Comparison of ENCODE assay signal across 8 mouse cellular contexts in genomic region chr17:25918037-25918750, GRCm38 (mm10). TPM values are rescaled to one million over a fixed set of nuclear protein-coding genes. Genes with fewer than 3 reads are reported as not detected.
A peak's percentile ranks its signal among the peaks of the same experiment; 100 is the strongest.
DNase-seq lines count a peak whose midpoint lies in the region; ATAC-seq and TF ChIP-seq lines count a peak whose summit lies in the region.

No protein-coding gene starts in this region.

- no peak overlapping the region for H3K27ac ChIP-seq in heart, embryonic 14.5 days (replicated peaks in 1 of 2; ENCODE audit: control insufficient read depth in 1 of 2, insufficient read depth in 1 of 2, low read depth in 2 of 2, low read length in 2 of 2)
- H3K27ac ChIP-seq in MEL (ENCODE audit: control insufficient read depth, low read depth, low read length), result no peak overlapping the region
- no peak overlapping the region for H3K27ac ChIP-seq in hindbrain, embryonic 11.5 days (ENCODE audit: low read depth, low read length)
- no peak overlapping the region for H3K27ac ChIP-seq in midbrain, embryonic 11.5 days (ENCODE audit: low read depth, low read length)

- no peak for ATAC-seq in heart, embryonic 14.5 days (ENCODE audit: insufficient number of reproducible peaks, insufficient read depth, low FRiP score, low read depth)
- ATAC-seq in hindbrain, embryonic 11.5 days (ENCODE audit: low FRiP score), result no peak
- ATAC-seq in midbrain, embryonic 11.5 days (ENCODE audit: low FRiP score), result no peak

- H3K27me3 ChIP-seq in heart, embryonic 14.5 days (ENCODE audit: control insufficient read depth, insufficient read depth, low read length), result no peaks in the 10 kb centered on the region
- H3K27me3 ChIP-seq in MEL (ENCODE audit: control insufficient read depth in 1 of 2, insufficient read depth in 2 of 2, low read length in 2 of 2), result no peaks in the 10 kb centered on the region
- no peaks in the 10 kb centered on the region for H3K27me3 ChIP-seq in hindbrain, embryonic 11.5 days (ENCODE audit: control insufficient read depth, insufficient read depth, low read length)
- H3K27me3 ChIP-seq in midbrain, embryonic 11.5 days (ENCODE audit: control insufficient read depth, insufficient read depth, low read length), result no peaks in the 10 kb centered on the region

- H3K36me3 ChIP-seq in heart, embryonic 14.5 days (ENCODE audit: control insufficient read depth, insufficient read depth, low read length), result 0 out of 2 replicates have a peak, but pooled peaks cover 12% of the 10 kb centered on the region
- H3K36me3 ChIP-seq in MEL (ENCODE audit: control insufficient read depth in 1 of 2, insufficient read depth in 2 of 2, low read length in 2 of 2), result peaks cover 0 to 31% of the 10 kb centered on the region in 2 experiments; a peak in 2 of 4 replicates
- no peaks in the 10 kb centered on the region for H3K36me3 ChIP-seq in hindbrain, embryonic 11.5 days (ENCODE audit: control insufficient read depth, insufficient read depth, low read length)
- H3K36me3 ChIP-seq in midbrain, embryonic 11.5 days (ENCODE audit: control insufficient read depth, insufficient read depth, low read length), result no peaks in the 10 kb centered on the region

- no peak for TF ChIP-seq POLR2A in MEL (IDR thresholded peaks at IDR 0.05; ENCODE audit: control insufficient read depth in 1 of 2, insufficient read depth in 1 of 2, low read depth in 1 of 2, low read length in 2 of 2, poor library complexity in 1 of 2)

- peak overlapping the region; percentile 78 to 95; a peak in 3 of 4 replicates for H3K4me3 ChIP-seq in heart, embryonic 14.5 days (ENCODE audit: control insufficient read depth in 1 of 2, insufficient read depth in 1 of 2, low read depth in 1 of 2, low read length in 2 of 2)
- peak overlapping the region; percentile 74 to 98 for H3K4me3 ChIP-seq in MEL (ENCODE audit: control insufficient read depth in 1 of 2, insufficient read depth in 1 of 2, low read depth in 2 of 2, low read length in 2 of 2)
- peak overlapping the region; percentile 94 for H3K4me3 ChIP-seq in hindbrain, embryonic 11.5 days (ENCODE audit: low read depth, low read length)
- H3K4me3 ChIP-seq in midbrain, embryonic 11.5 days (ENCODE audit: low read depth, low read length), result peak overlapping the region; percentile 85

- WGBS in heart, embryonic 14.5 days, result 73% methylated on average over 9 of the region's 9 CpGs
- 87% methylated on average over 9 of the region's 9 CpGs for WGBS in hindbrain, embryonic 11.5 days
- WGBS in midbrain, embryonic 11.5 days, result 82% methylated on average over 9 of the region's 9 CpGs

- no peak for DNase-seq in heart, adult 9 months (ENCODE audit: low spot score in 2 of 2)
- DNase-seq in MEL (ENCODE audit: low read depth, low spot score) (no peak), MN1 (ENCODE audit: low spot score) (no peak)
- no peak for DNase-seq in hindbrain, embryonic 11.5 days (ENCODE audit: low spot score)
- DNase-seq in midbrain, embryonic 11.5 days (ENCODE audit: low spot score, missing footprints), result no peak
- DNase-seq in right cerebral cortex, postnatal 25 days, result no peak
- DNase-seq in layer of hippocampus, postnatal 25 days (ENCODE audit: extremely low spot score in 1 of 2, low spot score in 1 of 2), result no peak

- peaks cover 25% of the 10 kb centered on the region for H3K79me2 ChIP-seq in MEL (ENCODE audit: control insufficient read depth, insufficient read depth, low read length, poor library complexity)

- no peaks in the 10 kb centered on the region for H3K9me3 ChIP-seq in heart, embryonic 14.5 days (ENCODE audit: control insufficient read depth, low read length)
- no peaks in the 10 kb centered on the region for H3K9me3 ChIP-seq in MEL (replicated peaks; ENCODE audit: insufficient read depth, low read length)
- no peaks in the 10 kb centered on the region for H3K9me3 ChIP-seq in hindbrain, embryonic 11.5 days (ENCODE audit: control insufficient read depth, low read length)
- H3K9me3 ChIP-seq in midbrain, embryonic 11.5 days (ENCODE audit: control insufficient read depth, low read length), result no peaks in the 10 kb centered on the region

- TF ChIP-seq EP300 in MEL (IDR thresholded peaks at IDR 0.05; ENCODE audit: low read depth in 1 of 2, low read length in 2 of 2), result no peak

- TF ChIP-seq CTCF in MEL (IDR thresholded peaks at IDR 0.05 in 2 of 3, conservative IDR thresholded peaks at IDR 0.05 in 1 of 3; ENCODE audit: control insufficient read depth in 1 of 3, insufficient read depth in 1 of 3, low read depth in 2 of 3, low read length in 3 of 3, poor library complexity in 1 of 3, severe bottlenecking in 1 of 3), result no peak

- peak overlapping the region; percentile 93 for H3K9ac ChIP-seq in heart, embryonic 14.5 days (ENCODE audit: low read length)
- peak overlapping the region; percentile 70 for H3K9ac ChIP-seq in MEL (ENCODE audit: control insufficient read depth, low read depth, low read length, poor library complexity, severe bottlenecking)
- H3K9ac ChIP-seq in hindbrain, embryonic 11.5 days (ENCODE audit: low read depth, low read length), result peak overlapping the region; percentile 70
- peak overlapping the region; percentile 79 for H3K9ac ChIP-seq in midbrain, embryonic 11.5 days (ENCODE audit: low read length)

- no peak for TF ChIP-seq RAD21 in MEL (IDR thresholded peaks at IDR 0.05; ENCODE audit: low read depth, low read length)

- peak overlapping the region; percentile 91 for H3K4me2 ChIP-seq in heart, embryonic 14.5 days (ENCODE audit: low read length)
- H3K4me2 ChIP-seq in hindbrain, embryonic 11.5 days (replicated peaks; ENCODE audit: low read depth, low read length), result peak overlapping the region; percentile 64
- peak overlapping the region; percentile 97 for H3K4me2 ChIP-seq in midbrain, embryonic 11.5 days

- peaks cover 8 to 38% of the 10 kb centered on the region in 2 experiments for H3K4me1 ChIP-seq in heart, embryonic 14.5 days (ENCODE audit: control insufficient read depth in 2 of 2, insufficient read depth in 2 of 2, low read length in 2 of 2)
- H3K4me1 ChIP-seq in MEL (ENCODE audit: control insufficient read depth in 1 of 2, insufficient read depth in 2 of 2, low read length in 2 of 2), result peaks cover 4 to 40% of the 10 kb centered on the region in 2 experiments
- H3K4me1 ChIP-seq in hindbrain, embryonic 11.5 days (replicated peaks; ENCODE audit: control insufficient read depth, insufficient read depth, low read length), result peaks cover 10% of the 10 kb centered on the region
- H3K4me1 ChIP-seq in midbrain, embryonic 11.5 days (ENCODE audit: control insufficient read depth, insufficient read depth, low read length), result peaks cover 12% of the 10 kb centered on the region

TF ChIP-seq in MEL, 35 proteins besides CTCF, POLR2A, EP300 and RAD21 (continues in another document):
- no peak for TF ChIP-seq MXI1 (IDR thresholded peaks at IDR 0.05; ENCODE audit: low read depth, low read length)
- no peak for TF ChIP-seq GATA1 (IDR thresholded peaks at IDR 0.05; ENCODE audit: low read depth, low read length)
- TF ChIP-seq SIN3A (IDR thresholded peaks at IDR 0.05; ENCODE audit: low read length), result no peak
- TF ChIP-seq POLR2AphosphoS2 (IDR thresholded peaks at IDR 0.05; ENCODE audit: low read length), result no peak

RNA-seq across cellular contexts. Expression of gene Rab40c, which starts 1.3 kb away (rescaled TPM):
- 7.5 and 8.8 TPM in 2 replicates for polyA plus RNA-seq in heart, embryonic 14.5 days (2014; fragmentation: Nextera tagmentation; extraction: Ambion mirVana)
- total RNA-seq in MEL (2012; rRNA removed), result 3.7 and 4.8 TPM in 2 replicates
- 10 to 100 TPM in 1 of 2 experiments, not detected in 1; 23.2 TPM for polyA plus RNA-seq in MEL (2012; ENCODE audit: insufficient read depth in 1 of 2, insufficient read length in 2 of 2, low read depth in 1 of 2, low replicate concordance in 2 of 2, missing spikeins in 1 of 2)
- polyA plus RNA-seq in hindbrain, embryonic 11.5 days (2014; fragmentation: Nextera tagmentation; extraction: Ambion mirVana), result 19.1 and 19.5 TPM in 2 replicates
- polyA plus RNA-seq in midbrain, embryonic 11.5 days (2014; fragmentation: Nextera tagmentation; extraction: Ambion mirVana), result 15.0 and 15.9 TPM in 2 replicates
- 10 to 100 TPM; 41.0 to 52.9 TPM for total RNA-seq in layer of hippocampus, postnatal 25 days (2021)

RNA-seq across cellular contexts. Expression of gene Pigq, which starts 26.5 kb away (rescaled TPM):
- polyA plus RNA-seq in heart, embryonic 14.5 days (2014; fragmentation: Nextera tagmentation; extraction: Ambion mirVana), result 61.8 and 62.7 TPM in 2 replicates
- total RNA-seq in MEL (2012; rRNA removed), result 50.7 and 67.8 TPM in 2 replicates
- 100 to 1,000 TPM; 193 to 825 TPM for polyA plus RNA-seq in MEL (2012; ENCODE audit: insufficient read depth in 1 of 2, insufficient read length in 2 of 2, low read depth in 1 of 2, low replicate concordance in 2 of 2, missing spikeins in 1 of 2)
- polyA plus RNA-seq in hindbrain, embryonic 11.5 days (2014; fragmentation: Nextera tagmentation; extraction: Ambion mirVana), result 45.4 and 47.4 TPM in 2 replicates
- polyA plus RNA-seq in midbrain, embryonic 11.5 days (2014; fragmentation: Nextera tagmentation; extraction: Ambion mirVana), result 47.2 and 50.9 TPM in 2 replicates
- 100 to 1,000 TPM; 135 to 137 TPM for total RNA-seq in layer of hippocampus, postnatal 25 days (2021)

RNA-seq across cellular contexts. Expression of gene Nhlrc4, which starts 26.6 kb away (rescaled TPM):
- polyA plus RNA-seq in heart, embryonic 14.5 days (2014; fragmentation: Nextera tagmentation; extraction: Ambion mirVana), result 0.09 TPM in 1 of 2 replicates, not detected in the other
- 0.16 and 0.23 TPM in 2 replicates for total RNA-seq in MEL (2012; rRNA removed)
- under 1 TPM in 1 of 2 experiments, not detected in 1; 0.19 TPM for polyA plus RNA-seq in MEL (2012; ENCODE audit: insufficient read depth in 1 of 2, insufficient read length in 2 of 2, low read depth in 1 of 2, low replicate concordance in 2 of 2, missing spikeins in 1 of 2)
- 0.15 and 0.27 TPM in 2 replicates for polyA plus RNA-seq in hindbrain, embryonic 11.5 days (2014; fragmentation: Nextera tagmentation; extraction: Ambion mirVana)
- polyA plus RNA-seq in midbrain, embryonic 11.5 days (2014; fragmentation: Nextera tagmentation; extraction: Ambion mirVana), result 0.37 TPM in 1 of 2 replicates, not detected in the other
- total RNA-seq in layer of hippocampus, postnatal 25 days (2021), result under 1 TPM in 1 of 2 experiments, not detected in 1; 0.52 TPM

RNA-seq across cellular contexts. Expression of gene A930017K11Rik, which starts 34.2 kb away (rescaled TPM):
- polyA plus RNA-seq in heart, embryonic 14.5 days (2014; fragmentation: Nextera tagmentation; extraction: Ambion mirVana), result 0.09 TPM in 1 of 2 replicates, not detected in the other
- not detected in 2 replicates for total RNA-seq in MEL (2012; rRNA removed)
- polyA plus RNA-seq in MEL (2012; ENCODE audit: insufficient read depth in 1 of 2, insufficient read length in 2 of 2, low read depth in 1 of 2, low replicate concordance in 2 of 2, missing spikeins in 1 of 2), result not detected
- polyA plus RNA-seq in hindbrain, embryonic 11.5 days (2014; fragmentation: Nextera tagmentation; extraction: Ambion mirVana), result 0.18 and 0.19 TPM in 2 replicates
- not detected in 2 replicates for polyA plus RNA-seq in midbrain, embryonic 11.5 days (2014; fragmentation: Nextera tagmentation; extraction: Ambion mirVana)
- under 1 TPM; 0.34 to 0.47 TPM for total RNA-seq in layer of hippocampus, postnatal 25 days (2021)

RNA-seq across cellular contexts. Expression of gene Wfikkn1, which starts 37.5 kb away (rescaled TPM):
- 0.27 and 0.53 TPM in 2 replicates for polyA plus RNA-seq in heart, embryonic 14.5 days (2014; fragmentation: Nextera tagmentation; extraction: Ambion mirVana)
- 0.13 and 0.19 TPM in 2 replicates for total RNA-seq in MEL (2012; rRNA removed)
- polyA plus RNA-seq in MEL (2012; ENCODE audit: insufficient read depth in 1 of 2, insufficient read length in 2 of 2, low read depth in 1 of 2, low replicate concordance in 2 of 2, missing spikeins in 1 of 2), result under 1 TPM in 1 of 2 experiments, not detected in 1; 0.53 TPM
- polyA plus RNA-seq in hindbrain, embryonic 11.5 days (2014; fragmentation: Nextera tagmentation; extraction: Ambion mirVana), result 0.71 and 1.3 TPM in 2 replicates
- polyA plus RNA-seq in midbrain, embryonic 11.5 days (2014; fragmentation: Nextera tagmentation; extraction: Ambion mirVana), result 0.91 and 1.1 TPM in 2 replicates
- 1 to 10 TPM; 2.0 TPM for total RNA-seq in layer of hippocampus, postnatal 25 days (2021)
